Mouse (Mus musculus) megakaryocyte-erythroid progenitor cell, adult 5-6 weeks (primary cell): Measurements from ENCODE around the gene Ubxn10. TPM values are rescaled to one million over a fixed set of nuclear protein-coding genes. Genes with fewer than 3 reads are reported as not detected.

Experiments used
- ATAC-seq: replicated peaks from 2 replicates; pipeline ENCODE4 v1.8.0; 2016; ENCODE audit warnings: mild to moderate bottlenecking, inconsistent platforms; ENCODE audit not compliant: severe bottlenecking, poor library complexity, low FRiP score, low TSS enrichment
- total RNA-seq, 2 experiments: library from RNA; stranded (forward) in 1 of 2; stranded (reverse) in 1 of 2; fragments of 200-1000, 215-1000 nt in 1 of 2; fragments of >200 nt in 1 of 2; fragmentation: Nextera tagmentation in 1 of 2; gene quantifications; 2 replicates each; pipeline ENCODE4 v1.2.3; 2014 to 2017

Ubxn10 gene
- total RNA-seq, 2 experiments from 2014 or later, result not detected

DNA sequence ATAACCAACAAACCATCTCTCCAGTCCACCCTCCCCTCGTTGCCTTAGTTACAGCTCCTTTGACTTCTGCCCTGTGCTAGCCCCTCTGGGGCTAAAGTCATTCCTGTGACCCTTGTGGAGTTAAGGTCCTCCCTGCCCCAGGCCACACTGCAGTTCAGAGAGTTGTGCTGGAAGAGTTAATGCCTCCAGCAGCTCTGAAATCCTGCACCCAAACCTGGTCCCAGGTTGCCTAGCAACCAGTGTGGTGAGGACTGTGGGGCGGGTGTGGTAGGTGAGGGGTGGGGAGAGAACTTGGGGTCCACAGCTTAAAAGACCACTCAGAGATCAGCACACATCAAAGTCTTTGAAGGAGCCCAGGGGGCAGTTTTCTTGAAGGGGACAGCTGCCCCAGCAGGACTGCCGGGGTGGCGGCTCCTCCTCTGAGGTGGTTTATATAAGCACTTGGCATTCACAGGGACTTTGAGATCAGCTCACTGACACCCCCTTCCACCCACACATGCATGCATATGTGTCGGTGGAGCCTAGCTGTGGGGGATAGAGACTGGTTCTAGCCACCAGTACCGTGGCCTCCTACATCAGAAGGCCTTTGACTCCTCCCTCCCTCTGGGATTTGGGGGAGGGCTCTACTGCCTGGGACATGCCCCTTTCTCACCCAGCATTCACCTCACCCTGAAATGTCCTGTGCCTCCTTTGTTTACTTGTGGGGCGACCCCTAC is 2.3 kb upstream of the Ubxn10 start:
- no peak for ATAC-seq

DNA sequence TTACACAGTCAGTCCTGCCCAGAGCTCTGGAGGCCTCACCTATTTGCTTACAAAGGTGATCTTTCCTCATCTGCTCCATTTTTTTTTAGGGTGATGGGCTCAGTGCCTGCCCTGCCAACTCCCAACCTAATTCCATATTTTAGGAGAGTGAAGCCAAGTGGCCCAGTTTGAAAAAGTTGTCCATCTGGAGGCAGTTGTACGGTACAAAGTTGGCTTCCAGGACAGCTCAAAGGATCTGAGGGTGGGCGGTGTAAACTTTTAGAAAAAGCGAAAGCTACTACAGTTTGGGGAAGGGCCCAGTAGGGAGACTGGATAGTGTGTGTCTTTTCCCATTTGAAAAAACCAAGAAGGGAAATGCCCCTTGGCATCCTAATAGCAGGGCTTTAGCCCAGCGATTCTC is 2.1 kb downstream of the Ubxn10 start:
- ATAC-seq, result no peak

GRCm38 (mm10) chr4:138734105-138734504 is 2.9 kb downstream of the Ubxn10 start:
- ATAC-seq, result no peak

DNA sequence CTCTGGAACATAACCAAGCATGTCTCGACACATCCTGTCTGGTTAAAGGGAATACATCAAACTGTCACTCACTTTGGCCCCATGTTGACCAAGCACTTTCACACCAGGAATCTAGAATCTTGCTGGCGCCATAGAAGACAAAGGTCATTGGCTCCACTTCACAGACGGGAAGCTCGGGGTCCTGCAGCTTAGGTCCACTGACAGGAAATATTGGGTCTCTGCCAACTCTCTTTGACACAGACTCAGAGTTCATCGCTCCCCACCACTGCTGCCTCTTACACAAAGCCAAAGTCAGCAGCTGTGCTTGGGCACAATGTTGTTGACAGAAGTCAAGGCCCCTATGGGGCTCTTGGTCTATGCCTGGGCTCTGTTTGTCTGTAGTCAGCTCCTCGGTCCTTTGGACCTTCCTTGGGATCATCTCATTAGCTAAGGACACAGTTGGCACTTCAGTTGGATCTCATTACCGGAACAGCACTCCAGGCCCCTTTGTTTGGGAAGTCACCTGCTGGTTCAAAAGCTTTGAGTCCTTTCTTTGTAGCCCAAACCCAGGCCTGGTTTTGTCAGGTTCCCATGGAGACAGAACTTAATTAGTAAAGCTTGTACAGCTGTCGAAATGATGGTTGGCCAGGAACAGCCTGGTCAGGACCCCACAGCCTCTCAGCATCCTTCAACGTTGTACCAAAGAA is 7.8 kb downstream of the Ubxn10 start:
- ATAC-seq, result no peak

DNA sequence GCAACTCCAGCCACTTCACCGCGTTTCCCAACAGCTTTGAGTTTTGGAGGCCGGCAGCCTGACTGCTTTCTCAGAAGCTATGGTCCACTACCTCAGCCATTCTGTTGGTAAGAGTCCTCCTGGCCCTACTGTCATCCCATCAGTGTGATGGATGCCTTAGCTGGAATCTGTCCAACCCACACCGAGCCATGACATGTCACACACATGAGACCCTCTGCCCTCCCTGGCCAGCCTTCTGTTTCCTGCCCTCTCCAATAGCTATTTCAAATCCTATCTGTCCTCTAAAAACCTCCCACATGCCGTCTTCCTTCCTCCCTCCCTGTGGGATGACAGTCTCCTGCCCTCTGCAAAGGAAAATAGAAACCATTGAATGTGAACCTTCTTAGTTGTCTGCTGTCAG is 11.2 kb downstream of the Ubxn10 start:
- ATAC-seq, result no peak

GRCm38 (mm10) chr4:138725127-138725461 is 11.9 kb downstream of the Ubxn10 start:
- no peak for ATAC-seq

- ATAC-seq, result no peak
These were observed 12.4 kb downstream of the Ubxn10 start, which contains the start of gene Pla2g2c for GRCm38 (mm10) chr4:138724354-138725126. TSS of gene Pla2g2c (plus strand) at chr4:138724792.

DNA sequence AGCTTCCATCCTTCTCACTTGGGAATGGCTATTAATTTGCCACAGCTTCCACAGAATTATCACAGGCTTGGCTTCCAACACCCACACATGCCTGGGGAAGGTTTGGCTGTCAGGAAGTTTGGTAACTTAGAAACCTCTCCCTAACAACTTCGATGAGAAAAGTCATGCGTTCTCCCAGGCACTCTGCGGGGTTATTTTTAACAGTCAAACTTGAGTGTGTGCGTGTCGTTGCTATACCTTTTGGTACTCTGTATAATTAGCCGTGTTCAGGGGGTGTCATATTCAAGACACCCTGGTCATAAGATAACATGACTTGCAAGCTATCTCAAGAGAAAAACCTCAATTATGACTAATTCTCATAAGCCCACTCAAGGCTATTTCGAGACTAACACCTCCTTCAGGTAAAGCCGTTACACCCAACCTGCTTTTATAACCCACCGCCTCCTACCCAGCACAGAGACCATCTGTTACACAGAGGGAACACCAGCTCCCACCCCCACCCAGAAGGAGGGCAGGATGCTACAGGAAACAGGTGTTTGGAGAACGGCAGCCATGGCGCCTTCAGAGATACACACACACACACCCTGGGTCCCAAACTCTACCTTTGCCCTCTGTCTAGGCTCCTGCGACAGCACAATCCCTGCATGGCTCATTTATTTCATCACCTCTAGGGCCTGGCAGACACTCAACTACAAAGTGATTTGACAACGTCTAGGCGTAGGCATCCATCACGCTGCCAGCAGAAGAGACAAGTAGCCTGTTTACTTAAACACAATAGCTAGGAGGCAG is 13.3 kb downstream of the Ubxn10 start:
- ATAC-seq, result no peak

DNA sequence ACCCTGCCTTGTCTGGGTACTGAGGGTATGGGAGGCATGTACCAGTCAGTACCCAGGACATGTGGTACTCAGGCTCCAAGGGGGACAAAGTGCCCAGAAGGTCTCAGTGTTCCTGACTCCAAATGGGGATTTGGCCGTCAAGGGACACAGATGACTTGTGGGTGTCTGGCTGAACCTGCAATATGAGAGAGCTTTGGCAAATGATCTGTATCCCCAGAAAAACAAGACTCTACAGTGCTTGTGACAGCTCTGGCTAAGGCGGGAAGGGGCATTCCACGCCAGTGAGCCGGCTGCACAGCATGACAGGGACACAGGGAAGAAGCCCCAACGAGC is 17.7 kb downstream of the Ubxn10 start:
- ATAC-seq, result no peak

DNA sequence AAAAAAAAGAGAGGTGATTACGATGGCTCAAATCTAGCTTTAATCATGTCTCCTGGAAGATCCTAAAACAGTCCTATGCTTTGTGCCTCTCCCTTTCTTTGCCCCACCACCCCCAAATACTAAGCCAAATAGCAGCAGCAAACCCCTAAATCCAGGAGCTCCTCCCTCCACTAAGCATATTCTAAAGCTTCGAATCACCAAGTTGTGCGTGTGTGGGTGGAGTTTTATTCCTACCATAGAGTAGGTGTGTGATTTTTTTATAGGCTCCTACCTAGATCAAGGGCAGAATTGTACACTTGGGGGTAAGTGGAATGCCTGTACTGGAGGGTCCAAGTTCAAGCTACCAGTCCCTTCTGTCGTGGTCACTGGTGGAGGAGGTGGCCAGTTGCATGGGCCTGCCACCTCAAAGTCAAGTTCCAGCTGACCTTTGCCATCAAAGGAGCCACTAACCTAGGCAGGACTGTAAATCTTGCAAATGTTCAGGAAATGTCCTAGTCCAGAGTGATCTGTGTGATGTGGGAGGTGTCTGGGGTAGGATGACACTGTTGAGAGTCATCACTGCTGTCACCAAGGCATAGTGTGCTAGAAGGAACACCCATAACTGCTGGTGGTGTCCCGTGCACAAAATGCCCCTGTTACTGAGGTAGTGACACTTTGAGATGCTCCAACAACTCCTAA is 18.2 kb downstream of the Ubxn10 start:
- ATAC-seq, result no peak

- ATAC-seq, result no peak
These were observed 20.3 kb downstream of the Ubxn10 start for GRCm38 (mm10) chr4:138716697-138717096.

DNA sequence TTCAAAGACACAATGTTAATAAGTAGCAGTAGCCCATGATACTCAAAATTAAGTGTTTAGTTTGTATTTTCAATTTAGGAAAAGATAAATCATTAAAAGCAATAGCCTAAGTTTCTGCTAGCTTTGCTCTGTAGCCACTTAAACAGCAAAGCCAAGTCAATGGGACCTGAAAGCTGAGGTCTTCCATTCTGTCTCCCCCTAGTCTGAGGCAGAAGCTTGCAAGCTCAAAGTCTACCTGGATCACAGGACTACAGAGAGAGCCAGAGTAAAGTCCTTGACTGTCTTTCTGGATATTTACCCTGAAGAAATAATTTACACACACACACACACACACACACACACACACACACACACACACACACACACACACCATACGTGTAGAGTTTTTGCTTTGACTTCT is 22.8 kb downstream of the Ubxn10 start:
- no peak for ATAC-seq

GRCm38 (mm10) chr4:138712621-138713020 is 24.3 kb downstream of the Ubxn10 start:
- ATAC-seq, result no peak

- no peak for ATAC-seq
These were observed 24.9 kb downstream of the Ubxn10 start for GRCm38 (mm10) chr4:138712096-138712495.

DNA sequence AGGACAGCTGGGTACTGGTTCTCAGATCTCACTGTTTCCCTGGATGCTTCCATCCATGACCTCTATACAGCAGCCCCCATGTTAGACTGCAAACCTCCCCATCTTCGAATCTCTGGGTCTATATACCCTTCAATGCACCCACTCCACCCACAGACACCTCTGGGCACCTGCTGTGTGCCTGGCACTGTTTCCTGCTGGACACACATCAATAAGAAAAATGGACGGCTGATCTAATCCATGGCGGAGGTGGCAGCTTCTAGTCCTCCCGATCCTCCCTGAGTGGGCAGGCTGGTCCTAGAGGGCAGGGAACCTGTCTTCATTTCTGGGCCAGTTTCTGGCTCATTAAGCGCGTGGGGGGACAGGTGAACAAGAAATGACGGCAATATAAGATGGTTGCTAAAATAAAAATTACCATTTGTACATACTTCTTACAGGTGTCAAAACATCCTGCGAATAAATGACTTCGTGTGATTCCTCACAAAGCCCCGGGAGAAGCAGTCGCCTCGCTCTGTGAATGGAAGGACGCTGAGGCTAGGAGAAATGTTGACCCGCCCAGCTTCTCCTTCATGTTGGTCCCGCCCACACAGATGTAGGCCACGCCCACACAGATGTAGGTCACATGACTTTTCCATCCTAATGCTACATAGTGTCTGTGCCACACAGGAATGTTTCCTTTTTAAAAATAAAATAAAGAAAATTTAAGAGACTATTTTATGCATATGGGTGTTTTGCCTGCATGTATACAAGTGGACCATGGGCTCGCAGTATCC is 25.7 kb downstream of the Ubxn10 start:
- no peak for ATAC-seq

DNA sequence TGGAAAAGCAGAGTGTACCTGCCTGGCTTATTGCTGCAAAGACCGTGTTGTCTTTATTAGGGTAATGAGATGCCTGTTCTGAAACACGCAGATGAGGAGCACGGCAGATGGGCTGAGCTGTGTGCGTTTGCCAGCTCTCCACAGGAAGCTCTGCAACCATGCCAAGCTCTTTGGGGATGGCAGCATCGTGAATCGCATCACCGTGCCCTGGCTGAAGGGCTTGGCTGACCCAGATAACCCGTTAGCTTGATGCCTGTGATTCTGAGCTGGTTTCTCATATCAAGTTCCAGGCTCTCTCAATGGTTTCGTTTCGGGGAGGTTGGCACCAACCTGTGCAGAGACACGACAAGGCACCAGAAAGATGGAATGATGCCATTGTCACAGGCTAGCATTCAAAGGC is 26.3 kb downstream of the Ubxn10 start:
- ATAC-seq, result no peak

GRCm38 (mm10) chr4:138709944-138710343 is 27.0 kb downstream of the Ubxn10 start:
- no peak for ATAC-seq

DNA sequence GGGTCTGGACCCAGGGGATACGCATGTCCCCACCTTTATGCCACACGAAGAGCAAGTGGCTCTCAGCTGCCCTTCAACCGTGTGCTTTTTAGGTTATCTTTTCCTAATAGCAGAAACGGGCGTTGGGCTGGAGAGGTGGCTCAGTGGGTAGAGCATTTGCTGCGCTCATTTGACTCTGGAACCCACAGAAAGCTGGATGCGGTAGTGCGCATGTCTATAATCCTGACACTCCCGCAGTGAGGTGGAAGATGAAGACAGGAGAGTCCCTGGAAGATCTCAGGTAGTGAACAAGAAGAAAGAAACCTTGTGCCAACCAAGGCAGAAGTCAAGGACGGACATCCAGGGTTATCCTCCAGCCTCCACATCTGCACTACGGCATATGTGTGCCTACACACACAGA is 27.7 kb downstream of the Ubxn10 start:
- ATAC-seq, result no peak

- 0 out of 2 replicates have a peak, but pooled peaks have one; percentile 34 for ATAC-seq
These were observed 28.3 kb downstream of the Ubxn10 start for GRCm38 (mm10) chr4:138708636-138709035.
